Mouse (Mus musculus): ENCODE measurements at regions not wholly inside any gene's neighbourhood (a gene's known extent, or its start where the extent isn't known, plus 50 kb on each side); places are given as distances from the start of the nearest gene placed in this dataset.

DNA sequence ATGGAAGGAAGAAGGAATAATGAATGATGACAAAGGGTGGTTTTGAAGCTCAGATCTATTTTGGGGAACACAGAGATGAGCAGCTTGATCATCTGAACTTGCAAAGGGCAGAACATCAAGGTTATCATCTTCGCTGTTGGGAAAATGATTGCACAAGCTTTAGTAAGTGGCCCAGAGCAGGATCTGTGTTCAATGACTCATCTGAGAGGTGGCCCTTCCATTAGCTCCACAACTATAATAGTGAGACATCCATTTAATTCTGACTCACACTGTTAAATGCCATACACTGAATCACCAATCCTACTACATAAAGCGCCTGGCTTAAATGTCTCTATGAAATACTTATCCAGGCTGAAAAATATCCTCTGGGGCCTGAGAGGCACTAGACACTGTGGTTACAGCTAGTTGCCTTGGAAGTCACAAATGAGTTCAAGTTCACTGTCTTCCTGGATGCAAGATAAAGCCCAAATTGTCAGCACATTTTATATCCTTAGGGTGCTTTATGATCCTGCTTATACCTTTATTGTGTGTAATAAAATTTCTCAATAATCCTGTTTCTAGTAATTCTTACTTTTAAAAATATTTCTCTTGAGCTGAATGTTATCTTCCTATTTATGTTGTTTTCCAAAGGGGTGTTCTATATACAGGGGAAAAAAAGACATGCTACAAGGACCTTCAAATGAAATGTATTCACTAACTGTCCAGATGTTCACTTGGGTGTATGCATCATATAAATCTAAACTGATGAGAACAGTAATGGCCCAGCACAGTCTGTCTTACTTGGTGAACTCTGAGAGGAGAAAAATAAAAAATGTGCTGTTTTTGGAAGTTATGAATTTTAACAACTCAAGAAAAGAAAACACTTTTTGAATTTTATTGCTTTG, 687.9 kb upstream of the Cited2 start:
- TF ChIP-seq GATA1 (IDR thresholded peaks at IDR 0.05; ENCODE audit: borderline replicate concordance, low read length) (no peak), FLI1 (IDR thresholded peaks at IDR 0.05; ENCODE audit: low read length) (no peak)

Measured in megakaryocyte, embryonic 14.5 days (primary cell).